Mouse (Mus musculus): Measurements from ENCODE around the gene Dnah9. TPM values are rescaled to one million over a fixed set of nuclear protein-coding genes. Genes with fewer than 3 reads are reported as not detected.

Gene Dnah9
- polyA plus RNA-seq (2016; fragmentation: Nextera tagmentation; extraction: Ambion mirVana): 0.56 and 1.2 TPM in 2 replicates

- peak; percentile 84 for DNase-seq (ENCODE audit: low spot score)
- peaks cover 20% of the 10 kb centered on the region; the same call in 1 of the 2 replicates for H3K4me1 ChIP-seq (replicated peaks)
- peak within 1 kb of the TSS; percentile 76 for H3K4me3 ChIP-seq
- no peaks in the 10 kb centered on the region for H3K36me3 ChIP-seq
- H3K27ac ChIP-seq: peak within 1 kb of the TSS; percentile 78
- no peaks in the 10 kb centered on the region for H3K9me3 ChIP-seq
- under 1% methylated on average over 53 of the region's 53 CpGs for WGBS
- no peaks in the 10 kb centered on the region; the same call in 1 of the 2 replicates for H3K27me3 ChIP-seq (ENCODE audit: insufficient read depth, poor library complexity, severe bottlenecking)
These were observed at the start of gene Dnah9 for GRCm38 (mm10) chr11:66167801-66168651. Gene Dnah9 (minus strand): TSS chr11:66168551.

- Histone ChIP-seq H3K27me3 (ENCODE audit: insufficient read depth, poor library complexity, severe bottlenecking) (no peaks in the 10 kb centered on the region), H3K36me3 (no peaks in the 10 kb centered on the region), H3K4me1 (replicated peaks) (no peaks in the 10 kb centered on the region), H3K4me3 (no peak overlapping the region), H3K27ac (no peak overlapping the region), H3K9me3 (no peaks in the 10 kb centered on the region)
- WGBS: 85% methylated on average over 3 of the region's 3 CpGs
- DNase-seq (ENCODE audit: low spot score): no peak
These were observed 20.4 kb upstream of the Dnah9 start for GRCm38 (mm10) chr11:66188627-66189287.

GRCm38 (mm10) chr11:66188146-66188545, 19.8 kb upstream of the Dnah9 start:
- Histone ChIP-seq H3K4me3 (no peak overlapping the region), H3K4me1 (replicated peaks) (no peaks in the 10 kb centered on the region), H3K9me3 (no peaks in the 10 kb centered on the region), H3K27me3 (ENCODE audit: insufficient read depth, poor library complexity, severe bottlenecking) (no peaks in the 10 kb centered on the region), H3K36me3 (no peaks in the 10 kb centered on the region), H3K27ac (no peak overlapping the region)
- 83% methylated on average over 2 of the region's 2 CpGs for WGBS
- no peak for DNase-seq (ENCODE audit: low spot score)

GRCm38 (mm10) chr11:66177781-66178180, 9.4 kb upstream of the Dnah9 start:
- Histone ChIP-seq H3K4me1 (replicated peaks) (no peaks in the 10 kb centered on the region), H3K9me3 (peaks cover 11% of the 10 kb centered on the region; the same call in 1 of the 2 replicates), H3K4me3 (no peak overlapping the region), H3K27me3 (ENCODE audit: insufficient read depth, poor library complexity, severe bottlenecking) (no peaks in the 10 kb centered on the region), H3K27ac (no peak overlapping the region), H3K36me3 (no peaks in the 10 kb centered on the region)
- 81% methylated on average over 2 of the region's 2 CpGs for WGBS
- no peak for DNase-seq (ENCODE audit: low spot score)

- H3K36me3 ChIP-seq: no peaks in the 10 kb centered on the region
- 75% methylated on average over 2 of the region's 2 CpGs for WGBS
These were observed 4.3 kb downstream of the Dnah9 start for GRCm38 (mm10) chr11:66164022-66164421.

GRCm38 (mm10) chr11:66140631-66141252, 27.6 kb downstream of the Dnah9 start:
- no peaks in the 10 kb centered on the region for H3K36me3 ChIP-seq
- 70% methylated on average over 11 of the region's 11 CpGs for WGBS
- H3K27ac ChIP-seq: peak overlapping the region; percentile 23; the same call in 1 of the 2 replicates
- no peak for DNase-seq (ENCODE audit: low spot score)
- H3K4me3 ChIP-seq: no peak overlapping the region
- H3K4me1 ChIP-seq (replicated peaks): no peaks in the 10 kb centered on the region
- H3K27me3 ChIP-seq (ENCODE audit: insufficient read depth, poor library complexity, severe bottlenecking): no peaks in the 10 kb centered on the region
- H3K9me3 ChIP-seq: no peaks in the 10 kb centered on the region

More at GRCm38 (mm10) chr11:66164022-66164421, 4.3 kb downstream of the Dnah9 start:
- Histone ChIP-seq H3K27ac (no peak overlapping the region), H3K27me3 (ENCODE audit: insufficient read depth, poor library complexity, severe bottlenecking) (no peaks in the 10 kb centered on the region), H3K9me3 (no peaks in the 10 kb centered on the region), H3K4me1 (replicated peaks) (peaks cover 17% of the 10 kb centered on the region; the same call in 1 of the 2 replicates), H3K4me3 (no peak overlapping the region)
- no peak for DNase-seq (ENCODE audit: low spot score)

- 80% methylated on average over 6 of the region's 6 CpGs for WGBS
- H3K36me3 ChIP-seq: no peaks in the 10 kb centered on the region
- no peak overlapping the region for H3K4me3 ChIP-seq
- DNase-seq (ENCODE audit: low spot score): no peak
- H3K4me1 ChIP-seq (replicated peaks): no peaks in the 10 kb centered on the region
- no peak overlapping the region for H3K27ac ChIP-seq
- no peaks in the 10 kb centered on the region for H3K9me3 ChIP-seq
- H3K27me3 ChIP-seq (ENCODE audit: insufficient read depth, poor library complexity, severe bottlenecking): no peaks in the 10 kb centered on the region
These were observed 33.5 kb downstream of the Dnah9 start for GRCm38 (mm10) chr11:66134826-66135225.

- DNase-seq (ENCODE audit: low spot score): no peak
- H3K27me3 ChIP-seq (ENCODE audit: insufficient read depth, poor library complexity, severe bottlenecking): no peaks in the 10 kb centered on the region
- no peaks in the 10 kb centered on the region for H3K4me1 ChIP-seq (replicated peaks)
- no peaks in the 10 kb centered on the region for H3K9me3 ChIP-seq
- H3K27ac ChIP-seq: no peak overlapping the region
- H3K36me3 ChIP-seq: no peaks in the 10 kb centered on the region
- H3K4me3 ChIP-seq: no peak overlapping the region
These were observed 42.2 kb downstream of the Dnah9 start for GRCm38 (mm10) chr11:66126150-66126549.

- DNase-seq (ENCODE audit: low spot score): no peak
- 67% methylated on average over 6 of the region's 6 CpGs for WGBS
- no peaks in the 10 kb centered on the region for H3K36me3 ChIP-seq
- H3K9me3 ChIP-seq: no peaks in the 10 kb centered on the region
- no peak overlapping the region for H3K27ac ChIP-seq
- H3K4me1 ChIP-seq (replicated peaks): no peaks in the 10 kb centered on the region
- no peaks in the 10 kb centered on the region for H3K27me3 ChIP-seq (ENCODE audit: insufficient read depth, poor library complexity, severe bottlenecking)
- no peak overlapping the region for H3K4me3 ChIP-seq
These were observed 43.9 kb downstream of the Dnah9 start for GRCm38 (mm10) chr11:66124496-66124895.

- DNase-seq (ENCODE audit: low spot score): peak; percentile 47
- Histone ChIP-seq H3K36me3 (no peaks in the 10 kb centered on the region), H3K27me3 (ENCODE audit: insufficient read depth, poor library complexity, severe bottlenecking) (no peaks in the 10 kb centered on the region), H3K9me3 (no peaks in the 10 kb centered on the region), H3K4me1 (replicated peaks) (no peaks in the 10 kb centered on the region), H3K27ac (no peak overlapping the region), H3K4me3 (no peak overlapping the region)
- 29% methylated on average over 3 of the region's 3 CpGs for WGBS
These were observed 46.3 kb downstream of the Dnah9 start for GRCm38 (mm10) chr11:66122017-66122416.

- DNase-seq (ENCODE audit: low spot score): no peak
- no peaks in the 10 kb centered on the region for H3K36me3 ChIP-seq
- no peaks in the 10 kb centered on the region; the same call in 1 of the 2 replicates for H3K4me1 ChIP-seq (replicated peaks)
- no peak overlapping the region for H3K4me3 ChIP-seq
- H3K27ac ChIP-seq: no peak overlapping the region
- no peaks in the 10 kb centered on the region for H3K9me3 ChIP-seq
- H3K27me3 ChIP-seq (ENCODE audit: insufficient read depth, poor library complexity, severe bottlenecking): no peaks in the 10 kb centered on the region
- 86% methylated on average over 7 of the region's 7 CpGs for WGBS
These were observed 84.6 kb downstream of the Dnah9 start for GRCm38 (mm10) chr11:66083663-66084254.

- Histone ChIP-seq H3K27ac (no peak overlapping the region), H3K36me3 (no peaks in the 10 kb centered on the region), H3K27me3 (ENCODE audit: insufficient read depth, poor library complexity, severe bottlenecking) (no peaks in the 10 kb centered on the region), H3K4me3 (no peak overlapping the region), H3K4me1 (replicated peaks) (no peaks in the 10 kb centered on the region), H3K9me3 (no peaks in the 10 kb centered on the region)
- no peak for DNase-seq (ENCODE audit: low spot score)
- 82% methylated on average over 5 of the region's 5 CpGs for WGBS
These were observed 95.4 kb downstream of the Dnah9 start for GRCm38 (mm10) chr11:66072921-66073320.
